Mouse (Mus musculus): ENCODE data around the gene Fank1. TPM values are rescaled to one million over a fixed set of nuclear protein-coding genes. Genes with fewer than 3 reads are reported as not detected.

Fank1 gene
- polyA plus RNA-seq, 1 experiment from 2014 or later: 0.42 TPM

DNA sequence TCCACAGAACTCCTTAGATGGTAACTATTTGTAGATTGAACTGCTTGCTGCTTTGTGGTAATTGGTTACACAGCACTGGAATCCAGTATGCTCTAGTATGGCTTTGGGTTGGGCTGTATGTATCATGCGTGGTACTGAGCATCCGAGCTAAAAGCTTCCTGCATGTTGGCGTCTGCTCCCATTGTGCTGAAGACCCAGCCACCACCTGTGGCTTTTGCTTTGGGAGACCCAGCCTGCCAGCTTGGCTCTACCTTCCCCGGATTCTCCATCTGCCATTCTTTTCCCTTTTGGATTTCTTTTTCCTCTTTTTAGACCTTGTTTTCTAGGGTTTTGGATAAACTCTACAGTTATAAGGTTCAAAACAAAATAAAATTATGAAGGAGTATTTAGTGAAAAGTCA is 13.5 kb downstream of the Fank1 start:
- ATAC-seq (replicated peaks; ENCODE audit: low FRiP score, low read depth): no peak
- H3K36me3 ChIP-seq (ENCODE audit: insufficient read depth, low read length): no peaks in the 10 kb centered on the region
- H3K9me3 ChIP-seq (replicated peaks; ENCODE audit: low read length): no peaks in the 10 kb centered on the region
- H3K4me2 ChIP-seq (ENCODE audit: low read length): no peak overlapping the region
- H3K27me3 ChIP-seq (ENCODE audit: insufficient read depth, low read length): no peaks in the 10 kb centered on the region
- H3K4me1 ChIP-seq (replicated peaks; ENCODE audit: insufficient read depth, low read length): no peaks in the 10 kb centered on the region
- H3K4me3 ChIP-seq (replicated peaks; ENCODE audit: low read depth, low read length): no peak overlapping the region
- no peak overlapping the region for H3K27ac ChIP-seq
- H3K9ac ChIP-seq (ENCODE audit: low read depth, low read length): no peak overlapping the region
- no peak for DNase-seq (ENCODE audit: low spot score)
- 91% methylated on average over 4 of the region's 4 CpGs for WGBS
- no peak for TF ChIP-seq CTCF (IDR thresholded peaks at IDR 0.05; ENCODE audit: low read depth)

DNA sequence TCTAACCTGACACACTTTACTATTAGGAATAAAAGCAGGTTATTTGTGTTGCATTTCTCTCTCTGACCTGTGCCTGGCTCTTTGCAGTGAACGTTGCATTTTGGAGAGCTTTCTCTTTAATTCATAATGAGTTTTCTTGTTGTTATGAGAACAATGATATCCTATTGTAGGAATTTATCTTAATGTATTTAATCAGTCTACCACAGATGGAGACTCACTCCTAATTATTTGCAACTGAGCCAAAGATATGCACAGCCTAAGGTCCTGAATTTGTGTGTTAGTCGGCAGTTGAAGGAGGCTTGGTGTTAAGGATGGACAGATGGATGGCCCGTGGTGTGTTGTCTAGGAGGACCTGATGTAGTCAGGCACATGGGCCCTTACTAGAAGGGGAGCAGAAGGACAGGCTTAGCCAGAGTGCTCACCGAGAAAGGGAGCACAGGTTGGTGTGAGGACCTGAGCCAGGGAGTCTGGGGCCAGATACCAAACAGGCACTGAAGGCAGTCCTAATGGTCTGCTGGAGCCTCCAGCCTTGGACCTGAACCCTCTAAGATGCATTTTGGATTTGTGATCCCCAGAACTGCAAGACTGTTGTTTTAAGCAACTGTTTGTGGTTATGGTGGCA is 14.1 kb downstream of the Fank1 start:
- no peak overlapping the region for H3K9ac ChIP-seq (ENCODE audit: low read depth, low read length)
- H3K9me3 ChIP-seq (replicated peaks; ENCODE audit: low read length): no peaks in the 10 kb centered on the region
- 91% methylated on average over 4 of the region's 4 CpGs for WGBS
- no peaks in the 10 kb centered on the region for H3K36me3 ChIP-seq (ENCODE audit: insufficient read depth, low read length)
- no peak overlapping the region for H3K4me2 ChIP-seq (ENCODE audit: low read length)
- ATAC-seq (replicated peaks; ENCODE audit: low FRiP score, low read depth) (no peak), DNase-seq (ENCODE audit: low spot score) (no peak)
- TF ChIP-seq CTCF (IDR thresholded peaks at IDR 0.05; ENCODE audit: low read depth): no peak
- H3K4me1 ChIP-seq (replicated peaks; ENCODE audit: insufficient read depth, low read length): no peaks in the 10 kb centered on the region
- no peak overlapping the region for H3K4me3 ChIP-seq (replicated peaks; ENCODE audit: low read depth, low read length)
- no peak overlapping the region for H3K27ac ChIP-seq
- H3K27me3 ChIP-seq (ENCODE audit: insufficient read depth, low read length): no peaks in the 10 kb centered on the region

DNA sequence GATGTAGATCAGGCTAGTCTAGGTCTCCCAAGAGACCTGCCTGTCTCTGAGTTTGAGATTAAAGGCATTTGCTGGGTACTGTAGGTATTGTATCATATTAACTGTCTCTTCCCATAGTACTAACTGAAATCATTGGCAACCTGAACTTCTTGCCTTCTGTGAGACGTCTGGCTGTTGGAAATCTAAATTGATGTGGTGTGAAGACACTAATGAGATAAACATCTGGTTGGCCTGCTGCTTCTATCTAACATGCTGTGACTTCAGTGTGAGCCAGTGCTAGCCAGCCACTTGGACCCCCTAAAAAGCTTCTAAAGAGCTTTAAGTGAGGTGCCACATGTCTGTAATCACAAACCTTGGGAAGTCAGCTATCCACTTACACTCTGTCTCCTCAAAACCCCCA is 16.1 kb downstream of the Fank1 start:
- Histone ChIP-seq H3K4me3 (replicated peaks; ENCODE audit: low read depth, low read length) (no peak overlapping the region), H3K9ac (ENCODE audit: low read depth, low read length) (no peak overlapping the region), H3K9me3 (replicated peaks; ENCODE audit: low read length) (no peaks in the 10 kb centered on the region), H3K4me2 (ENCODE audit: low read length) (no peak overlapping the region), H3K27me3 (ENCODE audit: insufficient read depth, low read length) (no peaks in the 10 kb centered on the region), H3K27ac (no peak overlapping the region), H3K4me1 (replicated peaks; ENCODE audit: insufficient read depth, low read length) (no peaks in the 10 kb centered on the region), H3K36me3 (ENCODE audit: insufficient read depth, low read length) (no peaks in the 10 kb centered on the region)
- DNase-seq (ENCODE audit: low spot score): peak; percentile 19
- WGBS: 18% methylated on average over 1 of the region's 1 CpGs
- no peak for ATAC-seq (replicated peaks; ENCODE audit: low FRiP score, low read depth)
- TF ChIP-seq CTCF (IDR thresholded peaks at IDR 0.05; ENCODE audit: low read depth): no peak

DNA sequence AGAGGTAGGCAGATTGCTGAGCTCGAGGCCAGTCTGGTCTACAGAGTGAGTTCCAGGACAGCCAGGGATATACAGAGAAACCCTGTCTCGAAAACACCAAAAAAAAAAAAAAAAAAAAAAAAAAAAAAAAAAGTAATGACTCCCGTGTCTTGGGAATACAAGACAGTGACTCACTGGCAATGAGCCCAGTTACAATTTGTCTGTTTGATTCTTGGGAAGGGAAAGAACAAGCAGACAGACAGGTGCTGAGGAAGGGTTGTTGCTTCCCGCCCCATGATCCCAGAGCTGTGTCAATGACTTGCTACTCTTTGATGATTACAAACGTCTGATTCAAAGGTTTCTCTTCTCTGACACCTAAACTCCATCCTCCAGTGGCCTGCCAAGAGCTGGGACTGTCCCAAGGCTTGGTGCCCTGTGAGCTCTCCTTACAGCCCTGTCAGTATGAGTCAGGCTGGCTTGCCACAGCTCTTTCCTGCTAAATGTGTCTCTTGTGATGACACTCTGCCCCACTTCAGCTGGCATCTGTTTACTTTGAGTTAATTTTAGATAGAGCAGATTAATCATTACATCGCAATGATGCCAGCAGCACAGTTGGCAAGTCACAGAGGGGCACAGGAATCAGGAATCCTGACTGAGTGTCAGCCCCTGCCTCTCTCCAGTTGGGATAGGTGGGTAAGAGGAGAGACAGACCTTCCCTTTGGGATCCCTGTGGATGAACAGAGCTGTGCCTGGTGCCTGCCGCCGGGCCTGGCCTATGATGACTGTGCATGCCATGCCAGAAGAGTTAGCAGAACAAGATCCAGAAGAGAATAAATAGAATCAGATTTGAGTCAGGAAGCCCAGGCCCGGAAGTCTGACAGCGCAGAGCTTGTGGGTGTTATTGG is 16.8 kb downstream of the Fank1 start:
- Histone ChIP-seq H3K4me1 (replicated peaks; ENCODE audit: insufficient read depth, low read length) (no peaks in the 10 kb centered on the region), H3K36me3 (ENCODE audit: insufficient read depth, low read length) (no peaks in the 10 kb centered on the region), H3K27ac (peak overlapping the region; percentile 54; the same call in 1 of the 2 replicates), H3K9ac (ENCODE audit: low read depth, low read length) (no peak overlapping the region), H3K9me3 (replicated peaks; ENCODE audit: low read length) (no peaks in the 10 kb centered on the region), H3K4me2 (ENCODE audit: low read length) (no peak overlapping the region), H3K4me3 (replicated peaks; ENCODE audit: low read depth, low read length) (no peak overlapping the region), H3K27me3 (ENCODE audit: insufficient read depth, low read length) (no peaks in the 10 kb centered on the region)
- ATAC-seq (replicated peaks; ENCODE audit: low FRiP score, low read depth) (peak; percentile 82), DNase-seq (ENCODE audit: low spot score) (peak; percentile 20)
- 56% methylated on average over 10 of the region's 10 CpGs for WGBS
- TF ChIP-seq CTCF (IDR thresholded peaks at IDR 0.05; ENCODE audit: low read depth): no peak

DNA sequence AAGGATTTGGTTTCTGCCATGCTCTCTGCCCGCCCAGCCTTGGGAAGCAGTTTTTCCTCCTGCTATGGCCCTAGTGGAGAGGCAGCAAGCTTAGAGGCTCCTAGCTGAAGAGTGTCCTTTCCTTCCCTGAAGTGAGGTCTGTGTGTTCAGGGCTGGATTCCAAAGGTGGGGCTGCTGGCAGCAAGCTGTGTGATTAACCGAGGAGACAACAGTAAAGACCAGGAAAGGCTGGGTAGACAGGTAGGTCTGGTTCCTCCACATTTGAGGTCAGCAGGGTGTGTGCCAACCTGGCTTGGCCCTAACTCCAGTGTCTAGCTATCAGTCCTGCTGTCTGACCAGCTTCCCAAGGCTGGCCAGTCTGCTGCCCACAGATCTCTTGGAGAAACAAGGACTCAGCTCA is 18.1 kb downstream of the Fank1 start:
- Histone ChIP-seq H3K4me3 (replicated peaks; ENCODE audit: low read depth, low read length) (no peak overlapping the region), H3K27me3 (ENCODE audit: insufficient read depth, low read length) (no peaks in the 10 kb centered on the region), H3K9me3 (replicated peaks; ENCODE audit: low read length) (no peaks in the 10 kb centered on the region), H3K36me3 (ENCODE audit: insufficient read depth, low read length) (no peaks in the 10 kb centered on the region), H3K4me1 (replicated peaks; ENCODE audit: insufficient read depth, low read length) (no peaks in the 10 kb centered on the region), H3K4me2 (ENCODE audit: low read length) (no peak overlapping the region), H3K27ac (no peak overlapping the region), H3K9ac (ENCODE audit: low read depth, low read length) (no peak overlapping the region)
- ATAC-seq (replicated peaks; ENCODE audit: low FRiP score, low read depth): no peak
- no peak for TF ChIP-seq CTCF (IDR thresholded peaks at IDR 0.05; ENCODE audit: low read depth)
- DNase-seq (ENCODE audit: low spot score): no peak
- WGBS: 80% methylated on average over 2 of the region's 2 CpGs

DNA sequence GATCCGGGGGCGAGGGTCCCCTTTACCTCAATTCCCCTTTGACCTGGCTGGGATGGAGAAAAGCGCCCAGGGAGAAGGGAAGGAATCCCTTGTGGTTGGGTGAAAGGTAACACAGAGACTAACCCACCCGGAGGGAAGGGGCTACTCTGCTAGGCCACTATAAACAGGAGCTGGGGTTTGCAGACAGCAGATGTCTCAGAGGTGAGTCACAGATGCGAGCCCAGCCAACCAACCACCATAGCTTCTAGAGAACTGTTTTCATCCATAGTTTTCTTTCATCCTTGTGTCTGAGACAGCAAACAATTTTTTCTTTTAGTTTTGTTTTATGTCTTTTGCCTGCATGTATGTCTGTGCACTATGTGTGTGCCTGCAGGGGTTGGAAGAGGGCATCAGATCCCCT is 23.3 kb downstream of the Fank1 start:
- no peak overlapping the region for H3K4me2 ChIP-seq (ENCODE audit: low read length)
- TF ChIP-seq CTCF (IDR thresholded peaks at IDR 0.05; ENCODE audit: low read depth): no peak
- no peak overlapping the region for H3K4me3 ChIP-seq (replicated peaks; ENCODE audit: low read depth, low read length)
- 79% methylated on average over 5 of the region's 5 CpGs for WGBS
- no peak for ATAC-seq (replicated peaks; ENCODE audit: low FRiP score, low read depth)
- H3K27ac ChIP-seq: no peak overlapping the region
- H3K9me3 ChIP-seq (replicated peaks; ENCODE audit: low read length): no peaks in the 10 kb centered on the region
- no peaks in the 10 kb centered on the region for H3K36me3 ChIP-seq (ENCODE audit: insufficient read depth, low read length)
- H3K4me1 ChIP-seq (replicated peaks; ENCODE audit: insufficient read depth, low read length): no peaks in the 10 kb centered on the region
- no peak for DNase-seq (ENCODE audit: low spot score)
- no peak overlapping the region for H3K9ac ChIP-seq (ENCODE audit: low read depth, low read length)
- no peaks in the 10 kb centered on the region for H3K27me3 ChIP-seq (ENCODE audit: insufficient read depth, low read length)

Measured in kidney, postnatal 0 days (tissue).